Mouse (Mus musculus) limb, embryonic 11.5 days (tissue): ENCODE results near the gene Tsen2. TPM values are rescaled to one million over a fixed set of nuclear protein-coding genes. Genes with fewer than 3 reads are reported as not detected.

Experiments used
- ATAC-seq: fragments of 200-750 bp; cut with Nextera tagmentation; 2 replicates; pipeline ENCODE4 v1.8.0; 2017; ENCODE audit warnings: low read depth; ENCODE audit not compliant: insufficient number of reproducible peaks, low FRiP score, low TSS enrichment
- DNase-seq: peaks from one replicate; pipeline ENCODE4 v3.0.0-alpha.2; 2015; ENCODE audit warnings: low spot score
- H3K27ac ChIP-seq: fragments of 300-500 bp; sonication (generic); replicated peaks from 2 replicates; pipeline ENCODE4 v1.5.1; 2014; ENCODE audit warnings: low read depth, mild to moderate bottlenecking, low read length
- H3K27me3 ChIP-seq: fragments of 300-500 bp; sonication (generic); 2 replicates; pipeline ENCODE4 v1.6.1; 2014; ENCODE audit warnings: mild to moderate bottlenecking, low read length, mixed read lengths; ENCODE audit not compliant: control insufficient read depth, insufficient read depth
- H3K36me3 ChIP-seq: fragments of 300-500 bp; sonication (generic); 2 replicates; pipeline ENCODE4 v1.6.1; 2014; ENCODE audit warnings: mild to moderate bottlenecking, low read length, moderate library complexity, mixed read lengths; ENCODE audit not compliant: control insufficient read depth, insufficient read depth
- H3K4me1 ChIP-seq: fragments of 300-500 bp; sonication (generic); 2 replicates; pipeline ENCODE4 v1.6.1; 2014; ENCODE audit warnings: low read length, mixed read lengths; ENCODE audit not compliant: control insufficient read depth, insufficient read depth
- H3K4me2 ChIP-seq: fragments of 300-500 bp; sonication (generic); 2 replicates; pipeline ENCODE4 v1.6.1; 2014; ENCODE audit warnings: low read depth, mild to moderate bottlenecking, moderate library complexity; ENCODE audit not compliant: severe bottlenecking
- H3K4me3 ChIP-seq: fragments of 300-500 bp; sonication (generic); 2 replicates; pipeline ENCODE4 v1.5.1; 2014; ENCODE audit warnings: low read depth, low read length
- H3K9ac ChIP-seq: fragments of 300-500 bp; sonication (generic); 2 replicates; pipeline ENCODE4 v1.6.1; 2014; ENCODE audit warnings: mild to moderate bottlenecking, low read length
- H3K9me3 ChIP-seq: fragments of 300-500 bp; sonication (generic); 2 replicates; pipeline ENCODE4 v1.6.1; 2016; ENCODE audit warnings: low read length; ENCODE audit not compliant: control insufficient read depth
- WGBS: fragments of 180-500 bp; shearing (Covaris S2); extraction: QIAGEN DNeasy Blood & Tissue Kit; methylation state at CpG from one replicate; pipeline ENCODE4 v1.1.7; 2014; 5-methylcytosine and 5-hydroxymethylcytosine counted together
- polyA plus RNA-seq: library from polyadenylated mRNA; unstranded; fragments of >200 nt; fragmentation: Nextera tagmentation; extraction: Ambion mirVana; gene quantifications from 2 replicates; pipeline ENCODE4 v1.2.1, GENCODE M21; 2014

The Tsen2 gene
- 27.5 and 31.3 TPM in 2 replicates for polyA plus RNA-seq

GRCm38 (mm10) chr6:115544442-115544970 lies at the start of gene Tsen2:
Gene Tsen2, plus strand, starts transcription at chr6:115544664.
- DNase-seq (peak; percentile 98), ATAC-seq (peak; percentile 92)
- H3K27me3 ChIP-seq = no peaks in the 10 kb centered on the region
- H3K27ac ChIP-seq = 0 out of 2 replicates have a peak within 1 kb of the TSS, but pooled peaks have one; percentile 30
- no peaks in the 10 kb centered on the region for H3K4me1 ChIP-seq
- H3K4me3 ChIP-seq = peak within 1 kb of the TSS; percentile 67
- no peaks in the 10 kb centered on the region for H3K36me3 ChIP-seq
- peak within 1 kb of the TSS; percentile 86 for H3K4me2 ChIP-seq
- under 1% methylated on average over 38 of the region's 38 CpGs for WGBS
- peak within 1 kb of the TSS; percentile 84 for H3K9ac ChIP-seq
- no peaks in the 10 kb centered on the region for H3K9me3 ChIP-seq

- WGBS = 70% methylated on average over 14 of the region's 14 CpGs
- Histone ChIP-seq H3K4me1 (no peaks in the 10 kb centered on the region), H3K4me3 (no peak overlapping the region), H3K27ac (no peak overlapping the region), H3K9me3 (no peaks in the 10 kb centered on the region), H3K36me3 (no peaks in the 10 kb centered on the region), H3K27me3 (no peaks in the 10 kb centered on the region), H3K9ac (no peak overlapping the region), H3K4me2 (no peak overlapping the region)
- DNase-seq = no peak
- no peak for ATAC-seq
Measured at GRCm38 (mm10) chr6:115499540-115499939, 44.9 kb upstream of the Tsen2 start.

- Histone ChIP-seq H3K4me2 (no peak overlapping the region), H3K9ac (no peak overlapping the region), H3K4me1 (no peaks in the 10 kb centered on the region), H3K27ac (no peak overlapping the region), H3K9me3 (no peaks in the 10 kb centered on the region), H3K27me3 (no peaks in the 10 kb centered on the region), H3K4me3 (no peak overlapping the region), H3K36me3 (no peaks in the 10 kb centered on the region)
- no peak for ATAC-seq
- DNase-seq = no peak
- 88% methylated on average over 10 of the region's 10 CpGs for WGBS
Measured at GRCm38 (mm10) chr6:115500234-115500633, 44.2 kb upstream of the Tsen2 start.

- Histone ChIP-seq H3K27ac (no peak overlapping the region), H3K9me3 (no peaks in the 10 kb centered on the region), H3K4me3 (no peak overlapping the region), H3K4me2 (no peak overlapping the region), H3K4me1 (no peaks in the 10 kb centered on the region), H3K27me3 (no peaks in the 10 kb centered on the region), H3K9ac (no peak overlapping the region), H3K36me3 (no peaks in the 10 kb centered on the region)
- no peak for DNase-seq
- ATAC-seq = no peak
- WGBS = 63% methylated on average over 3 of the region's 3 CpGs
Measured at GRCm38 (mm10) chr6:115501131-115501530, 43.3 kb upstream of the Tsen2 start.

GRCm38 (mm10) chr6:115503038-115503437 lies 41.4 kb upstream of the Tsen2 start:
- WGBS = 93% methylated on average over 4 of the region's 4 CpGs
- Histone ChIP-seq H3K9me3 (no peaks in the 10 kb centered on the region), H3K9ac (no peak overlapping the region), H3K36me3 (no peaks in the 10 kb centered on the region), H3K4me3 (no peak overlapping the region), H3K4me1 (no peaks in the 10 kb centered on the region), H3K27me3 (no peaks in the 10 kb centered on the region), H3K27ac (no peak overlapping the region), H3K4me2 (no peak overlapping the region)
- ATAC-seq = no peak
- DNase-seq = no peak

GRCm38 (mm10) chr6:115503549-115504159 lies 40.8 kb upstream of the Tsen2 start:
- ATAC-seq (no peak), DNase-seq (no peak)
- 84% methylated on average over 10 of the region's 10 CpGs for WGBS
- Histone ChIP-seq H3K9me3 (no peaks in the 10 kb centered on the region), H3K36me3 (no peaks in the 10 kb centered on the region), H3K4me2 (no peak overlapping the region), H3K4me1 (no peaks in the 10 kb centered on the region), H3K9ac (no peak overlapping the region), H3K27me3 (no peaks in the 10 kb centered on the region), H3K27ac (no peak overlapping the region), H3K4me3 (no peak overlapping the region)

- H3K4me2 ChIP-seq = no peak overlapping the region
- 91% methylated on average over 3 of the region's 3 CpGs for WGBS
Measured at GRCm38 (mm10) chr6:115504160-115504558, 40.3 kb upstream of the Tsen2 start.

GRCm38 (mm10) chr6:115504915-115505314 lies 39.5 kb upstream of the Tsen2 start:
- no peak overlapping the region for H3K27ac ChIP-seq
- ATAC-seq = no peak
- no peaks in the 10 kb centered on the region for H3K4me1 ChIP-seq
- no peak overlapping the region for H3K4me3 ChIP-seq
- no peaks in the 10 kb centered on the region for H3K36me3 ChIP-seq
- no peak overlapping the region for H3K4me2 ChIP-seq
- no peak overlapping the region for H3K9ac ChIP-seq
- no peaks in the 10 kb centered on the region for H3K27me3 ChIP-seq
- no peak for DNase-seq
- no peaks in the 10 kb centered on the region for H3K9me3 ChIP-seq
- 68% methylated on average over 5 of the region's 5 CpGs for WGBS

More at GRCm38 (mm10) chr6:115504160-115504558, 40.3 kb upstream of the Tsen2 start:
- H3K27me3 ChIP-seq = no peaks in the 10 kb centered on the region
- H3K27ac ChIP-seq = no peak overlapping the region
- H3K4me3 ChIP-seq = no peak overlapping the region
- H3K4me1 ChIP-seq = no peaks in the 10 kb centered on the region
- no peaks in the 10 kb centered on the region for H3K36me3 ChIP-seq
- no peak overlapping the region for H3K9ac ChIP-seq
- DNase-seq (no peak), ATAC-seq (no peak)
- H3K9me3 ChIP-seq = no peaks in the 10 kb centered on the region
